Mouse (Mus musculus): ENCODE results near the gene Cwc22. TPM values are rescaled to one million over a fixed set of nuclear protein-coding genes. Genes with fewer than 3 reads are reported as not detected.

Gene Cwc22
- polyA plus RNA-seq, 1 experiment, result 5.7 TPM

- H3K36me3 ChIP-seq (ENCODE audit: control insufficient read depth, insufficient read depth, low read length), result no peaks in the 10 kb centered on the region
- WGBS, result 95% methylated on average over 1 of the region's 1 CpGs
- no peaks in the 10 kb centered on the region for H3K27me3 ChIP-seq (replicated peaks; ENCODE audit: control insufficient read depth, insufficient read depth, low read length)
- no peak overlapping the region for H3K27ac ChIP-seq (ENCODE audit: insufficient read depth, low read depth, low read length)
- no peak overlapping the region for H3K4me3 ChIP-seq (ENCODE audit: insufficient read depth, low read depth, low read length)
- no peak for DNase-seq
- no peak for TF ChIP-seq CTCF (conservative IDR thresholded peaks at IDR 0.05; ENCODE audit: insufficient read depth, insufficient read length, low read depth, low read length)
- no peak for TF ChIP-seq POLR2A (IDR thresholded peaks at IDR 0.05; ENCODE audit: low read depth, low read length)
- H3K4me1 ChIP-seq (ENCODE audit: control insufficient read depth, insufficient read depth, low read length), result no peaks in the 10 kb centered on the region
Observed at GRCm38 (mm10) chr2:77838688-77839087, 107.5 kb downstream of the Cwc22 start.

- no peak overlapping the region for H3K27ac ChIP-seq (ENCODE audit: insufficient read depth, low read depth, low read length)
- H3K36me3 ChIP-seq (ENCODE audit: control insufficient read depth, insufficient read depth, low read length), result no peaks in the 10 kb centered on the region
- DNase-seq, result no peak
- H3K4me3 ChIP-seq (ENCODE audit: insufficient read depth, low read depth, low read length), result no peak overlapping the region
- TF ChIP-seq POLR2A (IDR thresholded peaks at IDR 0.05; ENCODE audit: low read depth, low read length) (no peak), CTCF (conservative IDR thresholded peaks at IDR 0.05; ENCODE audit: insufficient read depth, insufficient read length, low read depth, low read length) (no peak)
- H3K4me1 ChIP-seq (ENCODE audit: control insufficient read depth, insufficient read depth, low read length), result no peaks in the 10 kb centered on the region
- no peaks in the 10 kb centered on the region for H3K27me3 ChIP-seq (replicated peaks; ENCODE audit: control insufficient read depth, insufficient read depth, low read length)
- WGBS, result 62% methylated on average over 3 of the region's 3 CpGs
Observed at GRCm38 (mm10) chr2:77835781-77836180, 110.4 kb downstream of the Cwc22 start.

Other genes starting within 250 kb of the Cwc22 start
- gene Zfp385b, start 126.7 kb downstream of the Cwc22 start, polyA plus RNA-seq (2012; rRNA removed), result 10.5 and 12.9 TPM in 2 replicates